Mouse (Mus musculus) kidney, postnatal 10 days (tissue): ENCODE measurements around the gene Ppp4r4.
A peak's percentile ranks its signal among the peaks of the same experiment; 100 is the strongest.
"Not testable (repeated sequence)": the region's sequence is repeated elsewhere in the genome, so short reads cannot be mapped to it uniquely, and the experiment has no call there.

ENCODE experiments used
- DNase-seq: peaks from one replicate; pipeline ENCODE4 v3.0.0; 2021; ENCODE audit warnings: mixed read lengths

Gene Ppp4r4

DNA sequence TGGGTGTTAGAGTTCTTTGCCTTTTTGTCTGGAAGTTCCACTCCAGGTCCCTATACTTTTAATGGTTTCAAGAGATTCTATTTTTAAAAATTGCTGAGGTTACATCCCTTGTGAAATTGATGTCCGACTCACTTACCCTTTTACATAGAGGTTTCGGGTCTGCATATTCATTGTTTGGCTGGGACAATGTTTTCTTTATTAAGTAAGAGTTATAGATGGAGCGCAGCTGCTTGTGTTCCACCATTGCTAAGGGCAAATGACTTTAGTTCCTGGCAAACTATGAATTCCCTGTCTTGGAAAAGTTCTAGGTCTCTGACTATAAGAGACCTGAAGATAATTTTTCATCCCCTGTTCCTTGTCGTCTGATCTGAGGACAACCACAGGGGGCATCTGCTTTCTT, 8.3 kb downstream of the Ppp4r4 start:
- no peak for DNase-seq

GRCm38 (mm10) chr12:103543351-103543750, 11.3 kb downstream of the Ppp4r4 start:
- DNase-seq = no peak

DNA sequence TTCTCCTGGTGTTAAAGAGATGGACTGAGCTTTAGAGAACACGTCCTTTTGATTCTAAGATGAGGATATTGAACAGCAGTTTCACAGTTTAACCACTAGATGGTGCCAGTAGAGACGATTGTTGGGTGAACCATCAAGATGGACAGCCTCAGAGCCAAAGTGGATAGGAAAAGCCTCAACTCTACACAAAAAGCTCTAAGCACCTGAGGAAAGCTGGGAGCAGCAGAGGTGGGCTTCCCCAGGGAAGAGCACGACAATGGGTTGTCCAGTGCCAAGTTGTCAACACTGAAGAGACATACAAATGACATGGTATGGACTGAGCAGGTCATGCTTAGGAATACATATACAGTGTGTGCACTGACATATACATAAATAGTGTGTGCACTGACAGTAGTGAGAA, 12.1 kb downstream of the Ppp4r4 start:
- DNase-seq = peak; percentile 6

DNA sequence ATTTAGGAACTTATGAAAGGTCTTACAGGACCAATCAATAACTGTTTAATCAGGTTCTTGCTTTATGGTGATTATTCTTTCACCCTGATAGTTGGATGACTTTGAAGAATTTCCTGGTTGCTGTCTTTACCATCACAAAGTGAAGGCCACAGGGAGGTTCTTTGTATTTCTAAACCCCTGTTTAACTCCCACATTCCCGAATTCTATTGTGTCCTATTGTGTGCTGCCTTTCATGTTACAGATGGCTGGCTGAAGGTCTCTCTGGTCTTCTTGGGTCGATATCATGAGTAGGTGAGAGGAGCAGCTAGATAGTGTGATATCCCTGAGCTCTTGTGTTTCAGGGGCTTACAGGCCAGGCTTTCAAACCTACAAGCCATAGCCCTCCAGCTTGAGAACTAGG, 15.4 kb downstream of the Ppp4r4 start:
- DNase-seq = no peak

DNA sequence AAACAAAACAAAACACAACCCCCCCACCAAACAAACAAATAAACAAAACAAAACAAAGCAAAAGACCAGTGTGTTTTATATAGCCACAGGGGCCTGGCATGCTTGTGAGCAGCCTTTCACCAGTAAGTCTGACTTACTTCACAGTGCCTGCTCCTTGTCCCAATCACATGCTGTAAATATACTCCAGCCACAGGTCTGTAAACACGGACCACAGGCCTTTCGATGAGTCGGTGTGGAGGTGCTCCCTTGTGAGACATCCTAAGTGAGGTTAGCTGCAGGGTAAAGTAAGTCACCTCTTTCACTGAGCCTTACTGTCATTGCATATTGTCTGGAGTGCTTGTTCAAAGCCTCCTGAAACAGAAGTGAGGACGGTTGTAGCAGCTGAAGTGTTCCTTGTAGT, 16.4 kb downstream of the Ppp4r4 start:
- no peak for DNase-seq

- DNase-seq = no peak
Measured at GRCm38 (mm10) chr12:103550047-103550446, 18.0 kb downstream of the Ppp4r4 start.

DNA sequence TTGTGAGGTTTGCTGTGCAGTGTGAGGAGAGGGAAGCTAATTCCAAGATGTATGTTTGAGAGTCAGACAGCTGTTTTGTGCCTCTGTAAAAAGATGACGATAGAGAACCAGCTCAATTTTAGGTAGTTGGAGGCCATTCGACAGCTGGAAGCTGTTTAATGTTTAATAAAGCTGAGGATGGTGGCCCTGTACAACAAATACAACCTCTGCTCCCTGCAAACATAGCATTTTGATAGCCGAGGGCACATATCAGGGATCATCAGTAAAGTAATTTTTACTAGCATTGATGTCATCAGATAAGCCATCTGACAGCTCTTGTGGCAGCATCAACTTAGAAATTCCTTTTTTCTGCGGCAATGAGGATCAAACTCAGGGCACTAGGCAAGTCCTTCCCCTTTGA, 19.3 kb downstream of the Ppp4r4 start:
- no peak for DNase-seq

DNA sequence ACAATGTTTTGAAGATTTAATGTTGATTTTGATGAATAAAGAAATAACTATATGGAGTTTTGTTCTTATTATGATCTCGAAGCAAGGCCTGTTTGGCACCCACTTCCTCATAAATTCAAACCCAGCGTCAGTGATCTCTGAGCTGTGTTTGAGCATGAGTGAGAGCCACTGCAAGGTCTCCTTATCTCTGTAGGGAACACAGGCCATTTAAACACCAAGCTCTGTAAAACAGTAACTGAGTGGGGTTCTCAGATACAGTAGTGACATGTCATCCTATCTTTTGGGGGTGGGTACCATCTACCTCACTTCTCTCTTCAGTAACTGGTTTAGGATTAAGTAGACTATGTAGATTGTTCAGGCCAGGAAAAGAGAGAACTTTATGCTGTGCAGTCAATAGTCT, 20.4 kb downstream of the Ppp4r4 start:
- DNase-seq = no peak

- no peak for DNase-seq
Measured at GRCm38 (mm10) chr12:103553497-103553896, 21.4 kb downstream of the Ppp4r4 start.

DNA sequence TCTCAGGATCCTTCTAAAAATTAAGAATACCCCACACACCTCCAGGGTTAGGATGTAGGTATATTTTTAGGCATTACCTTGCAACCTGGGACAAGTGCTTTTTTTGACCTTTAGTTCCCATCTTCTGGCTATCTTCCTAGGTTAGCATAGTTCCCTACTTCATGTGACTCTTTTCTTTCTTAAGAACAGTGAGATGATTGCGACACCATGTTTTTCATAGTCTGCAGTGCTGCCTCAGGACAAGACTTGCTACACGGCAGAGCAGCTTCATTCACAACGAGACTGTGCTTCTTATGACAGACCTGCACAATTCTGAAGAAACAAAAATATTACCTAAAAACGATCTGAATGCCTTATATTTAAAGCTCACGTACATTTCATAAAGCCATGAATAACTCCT, 24.8 kb downstream of the Ppp4r4 start:
- DNase-seq = no peak

DNA sequence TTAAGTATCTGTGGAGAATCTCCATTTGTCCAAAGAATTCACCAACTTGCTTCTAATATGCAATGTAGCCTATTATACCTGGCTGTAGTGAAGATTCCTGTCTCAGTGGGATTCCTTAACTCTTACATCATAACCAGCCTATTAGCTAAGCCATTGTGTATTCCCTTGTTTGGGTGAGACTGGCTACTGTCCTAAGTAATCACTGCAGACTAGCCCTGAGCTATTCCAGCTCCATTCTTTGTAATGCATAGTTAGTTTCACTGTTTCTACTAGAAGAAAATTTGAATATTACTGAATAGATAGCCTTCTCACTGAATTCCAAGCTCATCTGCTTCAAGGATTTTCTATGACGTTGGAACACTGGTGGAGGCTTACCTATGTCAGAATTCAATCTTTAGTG, 32.6 kb downstream of the Ppp4r4 start:
- DNase-seq = no peak

DNA sequence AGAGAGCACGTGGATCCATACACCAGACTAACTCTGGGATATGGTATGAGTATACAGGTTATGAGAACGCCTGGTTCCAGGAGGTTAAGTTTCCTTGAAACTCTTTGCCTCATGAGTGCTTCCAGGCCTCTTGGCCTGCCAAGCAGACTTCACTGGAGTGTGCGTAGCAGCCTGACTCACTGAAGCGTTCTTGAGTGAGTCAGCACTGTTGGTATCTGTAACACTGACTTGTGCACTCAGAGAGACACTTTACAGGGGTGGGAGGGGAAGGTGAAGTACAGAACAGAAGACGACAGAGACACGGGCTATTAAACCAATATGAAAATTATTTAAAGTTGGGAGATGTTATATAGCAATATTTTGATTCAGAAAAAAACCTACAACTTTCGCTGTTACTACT, 33.1 kb downstream of the Ppp4r4 start:
- DNase-seq = no peak

- DNase-seq = peak; percentile 26
Measured at GRCm38 (mm10) chr12:103567129-103567528, 35.0 kb downstream of the Ppp4r4 start.

DNA sequence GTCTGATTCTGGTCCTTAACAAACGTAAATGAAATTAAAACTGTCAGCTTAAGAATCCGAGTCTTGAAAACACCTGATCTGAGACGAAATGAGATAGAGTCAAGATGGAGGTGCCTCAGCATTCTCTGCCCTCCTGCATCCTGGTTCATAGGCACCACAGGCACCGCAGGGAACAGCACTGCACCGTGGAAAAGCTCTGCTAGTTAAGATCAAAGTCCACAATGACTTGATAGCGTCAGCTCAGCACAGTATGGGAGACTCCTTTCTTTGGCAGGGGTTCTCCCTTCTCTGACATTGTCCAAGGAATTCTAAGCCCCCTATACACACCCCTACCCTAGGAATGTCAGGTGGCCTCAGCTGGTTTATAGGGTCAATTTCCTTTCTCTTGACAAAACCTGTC, 37.6 kb downstream of the Ppp4r4 start:
- DNase-seq = no peak

- DNase-seq = not testable (repeated sequence)
Measured at GRCm38 (mm10) chr12:103578148-103578547, 46.1 kb downstream of the Ppp4r4 start.

DNA sequence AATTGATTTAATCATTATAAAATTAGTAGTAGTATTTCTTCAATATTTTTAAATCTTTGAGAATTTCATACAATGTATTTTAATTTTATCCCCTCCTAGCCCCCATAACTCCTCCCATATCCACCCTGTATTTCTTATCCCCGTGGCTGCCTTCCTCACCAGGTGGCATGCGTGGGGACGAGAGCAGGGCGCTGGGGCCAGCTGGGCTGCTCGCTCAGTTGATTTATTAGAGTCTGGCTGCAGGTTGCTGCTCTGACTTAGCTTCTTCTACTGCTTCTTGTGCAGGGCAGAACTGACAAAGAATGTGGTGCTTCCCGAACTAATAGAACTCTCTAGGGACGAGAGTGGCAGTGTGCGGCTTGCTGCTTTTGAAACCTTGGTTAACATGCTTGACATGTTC, 51.7 kb downstream of the Ppp4r4 start:
- DNase-seq = no peak

DNA sequence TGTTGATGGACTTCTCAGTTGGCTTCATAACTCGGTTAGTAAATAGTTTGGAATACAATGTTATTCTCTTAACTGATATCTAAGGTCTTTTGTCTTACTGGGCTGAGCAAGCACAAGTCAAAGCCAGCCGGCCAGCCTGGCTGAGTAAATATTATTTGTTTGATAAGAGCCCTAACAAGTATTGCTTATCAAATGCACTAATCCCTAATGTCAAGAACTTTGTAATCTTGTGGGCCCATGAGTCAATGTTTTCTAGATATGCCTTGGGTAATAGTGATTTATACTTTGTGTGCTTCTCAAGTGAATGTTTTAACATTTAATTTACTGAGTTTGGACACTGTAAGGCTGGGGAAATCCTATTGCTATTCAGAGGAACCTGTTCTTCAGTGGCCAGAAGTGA, 66.3 kb downstream of the Ppp4r4 start:
- no peak for DNase-seq

DNA sequence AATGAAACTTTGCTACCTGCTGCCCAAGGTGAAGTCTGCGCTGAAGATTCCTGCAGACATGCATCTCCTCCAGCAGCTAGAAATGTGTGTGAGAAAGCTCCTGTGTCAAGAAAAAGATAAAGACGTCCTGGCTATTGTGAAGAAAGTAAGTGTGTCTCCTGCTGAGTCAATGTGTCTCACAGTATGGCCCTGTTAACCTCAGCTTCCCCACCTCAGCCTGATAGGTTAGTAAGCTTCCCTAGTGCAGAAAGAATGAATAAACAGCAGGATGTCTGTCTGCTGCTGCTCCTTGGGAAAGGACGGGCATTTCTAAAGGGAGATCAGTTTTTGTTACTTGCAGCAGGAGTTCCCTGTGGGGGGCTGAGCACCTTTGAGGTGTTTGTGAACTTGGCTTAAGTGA, 68.3 kb downstream of the Ppp4r4 start:
- DNase-seq = no peak

GRCm38 (mm10) chr12:103601839-103602238, 69.8 kb downstream of the Ppp4r4 start:
- no peak for DNase-seq

DNA sequence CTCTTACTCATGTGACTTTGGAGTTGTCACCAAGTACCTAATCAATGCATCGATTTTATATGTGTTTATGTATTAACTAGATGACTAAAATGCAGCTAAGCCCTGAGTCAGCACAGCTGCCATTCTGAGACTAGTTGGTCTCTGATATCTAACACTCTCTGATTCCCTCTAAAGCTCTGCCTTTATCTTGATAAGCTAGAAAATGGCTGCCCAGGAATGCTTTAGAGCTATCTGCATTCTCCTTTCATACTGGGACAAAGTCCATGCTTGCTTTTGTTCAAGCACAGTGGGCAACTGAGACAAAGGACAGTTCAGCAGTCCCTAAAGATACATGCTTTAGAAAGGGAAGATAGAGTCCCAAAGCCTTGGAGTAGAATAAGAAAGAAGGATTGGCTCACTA, 83.1 kb downstream of the Ppp4r4 start:
- DNase-seq = no peak

DNA sequence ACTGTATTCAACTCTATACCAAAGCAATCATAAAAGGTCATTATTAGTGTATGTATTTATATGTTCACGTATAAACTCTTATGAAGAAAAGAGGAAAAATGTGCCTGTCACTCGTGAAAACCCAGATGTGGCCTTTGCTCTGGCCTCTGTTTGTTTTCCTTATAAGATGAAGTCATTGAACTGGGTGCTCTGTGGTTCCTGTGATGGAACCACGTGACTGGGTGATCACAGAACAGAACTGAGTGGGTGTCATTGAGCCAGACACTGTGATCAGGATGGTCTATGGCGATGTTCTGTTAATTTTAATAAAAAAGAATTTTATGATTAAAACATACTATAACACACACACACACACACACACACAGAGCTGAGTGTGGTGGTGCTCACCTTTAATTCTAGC, 83.7 kb downstream of the Ppp4r4 start:
- DNase-seq = no peak

- DNase-seq = no peak
Measured at GRCm38 (mm10) chr12:103616860-103617261, 84.8 kb downstream of the Ppp4r4 start.

GRCm38 (mm10) chr12:103631203-103631612, 99.1 kb downstream of the Ppp4r4 start, which contains the start of gene Serpina10:
Gene Serpina10, minus strand, starts transcription at chr12:103631444.
- no peak for DNase-seq

DNA sequence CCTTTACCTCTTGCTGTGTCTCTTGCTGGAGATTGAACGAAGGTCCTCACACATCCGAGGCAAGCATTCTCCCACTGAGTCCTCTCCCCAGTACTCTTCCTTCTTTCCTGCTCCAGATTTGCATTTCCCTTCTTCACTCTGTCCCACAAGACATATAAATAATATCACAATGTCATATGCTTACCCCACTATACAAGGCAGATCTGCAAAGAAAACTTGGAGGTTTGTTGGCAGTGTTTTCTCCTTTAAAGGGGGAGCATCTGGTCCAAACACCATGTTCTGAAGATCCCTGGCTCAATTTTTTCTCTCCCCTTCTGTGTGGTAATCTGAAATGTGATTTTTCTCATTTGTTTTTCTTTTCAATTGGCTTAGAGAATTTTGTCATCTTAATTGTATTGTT, 102.3 kb downstream of the Ppp4r4 start:
- DNase-seq = no peak

GRCm38 (mm10) chr12:103635846-103636245, 103.8 kb downstream of the Ppp4r4 start:
- DNase-seq = no peak

- peak; percentile 91 for DNase-seq
Measured at GRCm38 (mm10) chr12:103643336-103643735, 111.3 kb downstream of the Ppp4r4 start.
